Mouse (Mus musculus): ENCODE measurements around the gene Primpol. TPM values are rescaled to one million over a fixed set of nuclear protein-coding genes. Genes with fewer than 3 reads are reported as not detected.

Gene Primpol
- total and polyA plus RNA-seq, 3 experiments, result 7.1 to 11.6 TPM; not detected in 1

DNA sequence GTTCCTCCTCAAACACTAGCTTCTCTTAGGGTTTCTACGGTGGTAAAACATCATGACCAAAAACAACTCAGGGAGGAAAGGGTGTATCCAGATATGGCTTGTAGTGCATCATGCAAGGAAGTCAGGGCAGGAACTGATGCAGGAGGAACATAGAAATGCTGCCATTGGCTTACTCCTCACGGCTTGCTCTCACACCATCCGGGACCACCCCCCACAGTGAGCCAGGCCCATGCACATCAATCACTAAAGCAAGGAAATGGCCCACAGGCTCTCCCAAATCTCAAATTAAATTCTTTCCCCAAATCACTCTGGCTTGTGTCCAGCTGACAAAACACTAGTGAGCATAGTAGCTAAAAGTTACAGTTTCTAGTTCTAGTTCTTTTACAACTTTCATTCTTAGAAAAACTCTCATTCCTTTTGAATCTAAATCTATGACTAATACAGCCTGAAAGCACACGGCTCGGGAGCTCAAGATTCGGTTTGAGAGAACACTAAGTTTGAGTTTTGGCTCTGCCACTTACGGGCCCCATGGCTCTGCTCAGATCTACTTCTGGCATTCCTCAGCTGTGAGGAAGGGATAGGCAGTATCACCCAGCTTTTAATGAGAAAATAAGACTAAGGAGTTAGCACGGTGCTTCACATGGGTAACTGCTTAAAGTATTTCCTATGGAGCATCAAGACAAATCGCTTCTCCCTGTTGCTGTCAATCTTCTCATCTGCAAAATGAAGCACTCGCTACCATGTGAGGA, 15.9 kb downstream of the Primpol start:
- Histone ChIP-seq H3K9ac (ENCODE audit: control insufficient read depth, low read depth, low read length, poor library complexity, severe bottlenecking) (no peak overlapping the region), H3K79me2 (ENCODE audit: control insufficient read depth, insufficient read depth, low read length, poor library complexity) (no peaks in the 10 kb centered on the region), H3K4me3 (ENCODE audit: control insufficient read depth in 1 of 2, insufficient read depth in 1 of 2, low read depth in 2 of 2, low read length in 2 of 2) (no peak overlapping the region), H3K36me3 (ENCODE audit: control insufficient read depth in 1 of 2, insufficient read depth in 2 of 2, low read length in 2 of 2) (peaks cover 2 to 45% of the 10 kb centered on the region in 2 experiments), H3K9me3 (replicated peaks; ENCODE audit: insufficient read depth, low read length) (no peaks in the 10 kb centered on the region), H3K27ac (ENCODE audit: control insufficient read depth, low read depth, low read length) (no peak overlapping the region), H3K27me3 (ENCODE audit: control insufficient read depth in 1 of 2, insufficient read depth in 2 of 2, low read length in 2 of 2) (no peaks in the 10 kb centered on the region), H3K4me1 (ENCODE audit: control insufficient read depth in 1 of 2, insufficient read depth in 2 of 2, low read length in 2 of 2) (peaks cover 26 to 43% of the 10 kb centered on the region in 2 experiments)
- no peak for DNase-seq (ENCODE audit: low read depth, low spot score)
- TF ChIP-seq MYC (IDR thresholded peaks at IDR 0.05; ENCODE audit: low read depth, low read length) (no peak), ETS1 (IDR thresholded peaks at IDR 0.05; ENCODE audit: low read depth, low read length) (no peak), E2F4 (IDR thresholded peaks at IDR 0.05; ENCODE audit: borderline replicate concordance, low read depth, low read length) (no peak), POLR2AphosphoS2 (IDR thresholded peaks at IDR 0.05; ENCODE audit: low read length) (no peak), NELFE (IDR thresholded peaks at IDR 0.05; ENCODE audit: low read depth, low read length) (no peak), TCF12 (IDR thresholded peaks at IDR 0.05; ENCODE audit: low read depth, low read length) (no peak), MAFK (IDR thresholded peaks at IDR 0.05; ENCODE audit: borderline replicate concordance, low read depth, low read length) (no peak), EP300 (IDR thresholded peaks at IDR 0.05; ENCODE audit: low read depth in 1 of 2, low read length in 2 of 2) (no peak; a peak in 1 of 4 replicates)

DNA sequence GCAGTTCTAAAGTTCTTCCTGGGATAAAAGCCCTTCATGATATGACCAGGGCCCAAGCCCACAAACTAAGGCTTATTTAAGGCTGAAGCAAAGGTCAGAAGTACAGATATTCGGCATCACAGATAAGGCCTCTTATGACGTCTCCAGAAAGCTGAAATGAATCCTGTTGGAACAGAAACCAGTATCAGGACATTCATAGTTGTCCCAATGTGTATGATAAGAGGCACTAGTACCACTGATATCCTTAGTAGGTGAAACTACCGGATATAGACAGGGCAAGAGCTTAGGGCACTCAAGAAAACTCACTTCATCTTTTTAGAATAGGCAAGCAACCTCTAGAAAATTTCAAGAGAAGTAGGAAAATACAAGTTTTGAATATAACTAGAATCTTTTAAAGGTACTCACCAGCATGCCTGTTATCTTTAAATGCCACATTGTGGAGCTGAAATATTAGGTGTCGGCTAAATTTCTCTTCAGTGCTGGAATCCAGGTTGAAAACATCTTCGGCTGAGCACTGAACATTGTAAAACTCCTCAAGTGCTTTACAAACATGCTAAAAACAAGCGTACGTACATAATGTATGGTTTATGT, 17.6 kb downstream of the Primpol start:
- Histone ChIP-seq H3K9ac (ENCODE audit: control insufficient read depth, low read depth, low read length, poor library complexity, severe bottlenecking) (peak overlapping the region; percentile 22; the same call in 1 of the 2 replicates), H3K27ac (ENCODE audit: control insufficient read depth, low read depth, low read length) (peak overlapping the region; percentile 61), H3K79me2 (ENCODE audit: control insufficient read depth, insufficient read depth, low read length, poor library complexity) (no peaks in the 10 kb centered on the region), H3K36me3 (ENCODE audit: control insufficient read depth in 1 of 2, insufficient read depth in 2 of 2, low read length in 2 of 2) (peaks cover 2 to 56% of the 10 kb centered on the region in 2 experiments; a peak in 3 of 4 replicates), H3K9me3 (replicated peaks; ENCODE audit: insufficient read depth, low read length) (no peaks in the 10 kb centered on the region), H3K4me1 (ENCODE audit: control insufficient read depth in 1 of 2, insufficient read depth in 2 of 2, low read length in 2 of 2) (peaks cover 30 to 54% of the 10 kb centered on the region in 2 experiments), H3K4me3 (ENCODE audit: control insufficient read depth in 1 of 2, insufficient read depth in 1 of 2, low read depth in 2 of 2, low read length in 2 of 2) (no peak overlapping the region), H3K27me3 (ENCODE audit: control insufficient read depth in 1 of 2, insufficient read depth in 2 of 2, low read length in 2 of 2) (no peaks in the 10 kb centered on the region)
- peak; percentile 59 for DNase-seq (ENCODE audit: low read depth, low spot score)
- no peak for TF ChIP-seq HCFC1 (IDR thresholded peaks at IDR 0.05; ENCODE audit: low read depth, low read length)
- TF ChIP-seq RAD21 (IDR thresholded peaks at IDR 0.05; ENCODE audit: low read depth, low read length), result no peak
- no peak for TF ChIP-seq UBTF (IDR thresholded peaks at IDR 0.05; ENCODE audit: borderline replicate concordance, insufficient read depth, low read depth, low read length)
- no peak for TF ChIP-seq CTCF (IDR thresholded peaks at IDR 0.05 in 2 of 3, conservative IDR thresholded peaks at IDR 0.05 in 1 of 3; ENCODE audit: control insufficient read depth in 1 of 3, insufficient read depth in 1 of 3, low read depth in 2 of 3, low read length in 3 of 3, poor library complexity in 1 of 3, severe bottlenecking in 1 of 3)
- TF ChIP-seq ZC3H11A (IDR thresholded peaks at IDR 0.05; ENCODE audit: low read depth, low read length), result no peak
- peak; percentile 62 for TF ChIP-seq GATA1 (IDR thresholded peaks at IDR 0.05; ENCODE audit: low read depth, low read length)
- TF ChIP-seq MYB (IDR thresholded peaks at IDR 0.05; ENCODE audit: low read depth, low read length), result no peak
- TF ChIP-seq USF1 (IDR thresholded peaks at IDR 0.05; ENCODE audit: low read depth, low read length), result no peak
- no peak for TF ChIP-seq MEF2A (IDR thresholded peaks at IDR 0.05; ENCODE audit: extremely low read depth, insufficient replicate concordance, low read depth, low read length, poor library complexity, severe bottlenecking)
- TF ChIP-seq TBP (IDR thresholded peaks at IDR 0.05; ENCODE audit: low read depth, low read length), result no peak
- TF ChIP-seq MXI1 (IDR thresholded peaks at IDR 0.05; ENCODE audit: low read depth, low read length), result no peak; the same call in 1 of the 2 replicates
- no peak for TF ChIP-seq ZMIZ1 (IDR thresholded peaks at IDR 0.05; ENCODE audit: low read depth, low read length)
- TF ChIP-seq RCOR1 (IDR thresholded peaks at IDR 0.05; ENCODE audit: low read depth, low read length), result no peak
- no peak for TF ChIP-seq ZKSCAN1 (IDR thresholded peaks at IDR 0.05; ENCODE audit: low read depth, low read length)
- no peak for TF ChIP-seq POLR2AphosphoS5 (IDR thresholded peaks at IDR 0.05; ENCODE audit: borderline replicate concordance, low read depth, low read length)
- peak; percentile 23; the same call in 1 of the 2 replicates for TF ChIP-seq TCF12 (IDR thresholded peaks at IDR 0.05; ENCODE audit: low read depth, low read length)
- TF ChIP-seq CHD2 (IDR thresholded peaks at IDR 0.05; ENCODE audit: low read length), result no peak
- no peak for TF ChIP-seq MAZ (IDR thresholded peaks at IDR 0.05; ENCODE audit: low read depth, low read length)
- TF ChIP-seq BHLHE40 (IDR thresholded peaks at IDR 0.05; ENCODE audit: borderline replicate concordance, low read depth, low read length), result no peak
- no peak for TF ChIP-seq USF2 (IDR thresholded peaks at IDR 0.05; ENCODE audit: borderline replicate concordance in 1 of 2, insufficient read depth in 1 of 2, low read depth in 1 of 2, low read length in 2 of 2)
- peak; percentile 26; the same call in 1 of the 2 replicates for TF ChIP-seq MYC (IDR thresholded peaks at IDR 0.05; ENCODE audit: low read depth, low read length)
- TF ChIP-seq POLR2A (IDR thresholded peaks at IDR 0.05; ENCODE audit: control insufficient read depth in 1 of 2, insufficient read depth in 1 of 2, low read depth in 1 of 2, low read length in 2 of 2, poor library complexity in 1 of 2), result no peak
- no peak for TF ChIP-seq SMC3 (IDR thresholded peaks at IDR 0.05; ENCODE audit: low read depth, low read length)
